Mouse (Mus musculus) liver, embryonic 14.5 days (tissue): ENCODE data around the gene Map2. TPM values are rescaled to one million over a fixed set of nuclear protein-coding genes. Genes with fewer than 3 reads are reported as not detected.

Source experiments
- ATAC-seq: fragments of 200-750 bp; cut with Nextera tagmentation; 2 replicates; pipeline ENCODE4 v1.8.0; 2017; ENCODE audit warnings: moderate number of reproducible peaks, mild to moderate bottlenecking, moderate library complexity; ENCODE audit not compliant: insufficient read depth
- DNase-seq, 3 experiments: peaks; one replicate each; pipeline ENCODE4 v3.0.0-alpha.2; 2012 to 2013; ENCODE audit warnings: low read depth in 3 of 3, low spot score in 3 of 3
- H3K27ac ChIP-seq: fragments of 300-500 bp; sonication (generic); 2 replicates; pipeline ENCODE4 v1.5.1; 2014; ENCODE audit warnings: moderate library complexity, mild to moderate bottlenecking, control low read depth, inconsistent platforms
- H3K27me3 ChIP-seq: fragments of 300-500 bp; sonication (generic); 2 replicates; pipeline ENCODE4 v1.6.1; 2014; ENCODE audit warnings: mild to moderate bottlenecking, low read length, moderate library complexity; ENCODE audit not compliant: control insufficient read depth, insufficient read depth
- H3K36me3 ChIP-seq: fragments of 300-500 bp; sonication (generic); replicated peaks from 2 replicates; pipeline ENCODE4 v1.6.1; 2014; ENCODE audit warnings: low read depth; ENCODE audit not compliant: control insufficient read depth, insufficient read depth
- H3K4me1 ChIP-seq, 2 experiments: fragments of 200-500 bp in 1 of 2; fragments of 300-500 bp in 1 of 2; sonication (generic) in 1 of 2; replicated peaks; 2 replicates each; pipeline ENCODE4 v1.6.1; 2012 to 2014; ENCODE audit warnings: antibody characterized with exemption in 1 of 2, inconsistent platforms in 1 of 2, low read length in 1 of 2; ENCODE audit not compliant: control insufficient read depth in 2 of 2, insufficient read depth in 2 of 2
- H3K4me2 ChIP-seq: fragments of 300-500 bp; sonication (generic); 2 replicates; pipeline ENCODE4 v1.6.1; 2014; ENCODE audit warnings: low read depth, mild to moderate bottlenecking, control low read depth, moderate library complexity
- H3K4me3 ChIP-seq, 2 experiments: fragments of 200-500 bp in 1 of 2; fragments of 300-500 bp in 1 of 2; sonication (generic) in 1 of 2; 2 replicates each; pipeline ENCODE4 v1.5.1; 2012 to 2014; ENCODE audit warnings: low read depth in 2 of 2, low read length in 2 of 2, mild to moderate bottlenecking in 2 of 2, control low read depth in 1 of 2, inconsistent platforms in 1 of 2, moderate library complexity in 1 of 2; ENCODE audit not compliant: insufficient read depth in 1 of 2
- H3K9ac ChIP-seq: fragments of 300-500 bp; sonication (generic); replicated peaks from 2 replicates; pipeline ENCODE4 v1.6.1; 2014; ENCODE audit warnings: mild to moderate bottlenecking, control low read depth, moderate library complexity
- H3K9me3 ChIP-seq: fragments of 300-500 bp; sonication (generic); 2 replicates; pipeline ENCODE4 v1.6.1; 2016; ENCODE audit warnings: low read length, mixed read lengths; ENCODE audit not compliant: control insufficient read depth
- CTCF ChIP-seq: IDR thresholded peaks from 2 replicates; pipeline ENCODE4 v1.5.1; 2016; ENCODE audit warnings: antibody characterized with exemption, low read depth, control low read depth
- EP300 ChIP-seq: IDR thresholded peaks from 2 replicates; pipeline ENCODE4 v1.6.1; 2016; ENCODE audit warnings: antibody characterized with exemption, low read depth
- WGBS: fragments of 180-500 bp; shearing (Covaris S2); extraction: QIAGEN DNeasy Blood & Tissue Kit; methylation state at CpG from one replicate; pipeline ENCODE4 v1.1.7; 2014; ENCODE audit not compliant: insufficient replicate concordance; 5-methylcytosine and 5-hydroxymethylcytosine counted together
- polyA plus RNA-seq, 2 experiments: library from polyadenylated mRNA; depleted of rRNA in 1 of 2; stranded (reverse) in 1 of 2; unstranded in 1 of 2; fragments of >200 nt; fragmentation: Nextera tagmentation in 1 of 2; extraction: Ambion mirVana in 1 of 2; gene quantifications; 2 replicates each; pipeline versions ENCODE4 v1.2.1 to v1.2.3; 2012 to 2014

The Map2 gene
- polyA plus RNA-seq, 2 experiments = 0.62 to 0.64 TPM

- Histone ChIP-seq H3K4me3 (no peak overlapping the region), H3K4me2 (no peak overlapping the region), H3K27me3 (no peaks in the 10 kb centered on the region), H3K4me1 (no peaks in the 10 kb centered on the region), H3K9ac (no peak overlapping the region), H3K36me3 (no peaks in the 10 kb centered on the region), H3K9me3 (no peaks in the 10 kb centered on the region), H3K27ac (no peak overlapping the region)
- TF ChIP-seq EP300 (no peak), CTCF (no peak)
- DNase-seq (no peak), ATAC-seq (no peak)
- WGBS = 59% methylated on average over 4 of the region's 4 CpGs
Observed at GRCm38 (mm10) chr1:66221497-66221896, 46.4 kb downstream of the Map2 start.

DNA sequence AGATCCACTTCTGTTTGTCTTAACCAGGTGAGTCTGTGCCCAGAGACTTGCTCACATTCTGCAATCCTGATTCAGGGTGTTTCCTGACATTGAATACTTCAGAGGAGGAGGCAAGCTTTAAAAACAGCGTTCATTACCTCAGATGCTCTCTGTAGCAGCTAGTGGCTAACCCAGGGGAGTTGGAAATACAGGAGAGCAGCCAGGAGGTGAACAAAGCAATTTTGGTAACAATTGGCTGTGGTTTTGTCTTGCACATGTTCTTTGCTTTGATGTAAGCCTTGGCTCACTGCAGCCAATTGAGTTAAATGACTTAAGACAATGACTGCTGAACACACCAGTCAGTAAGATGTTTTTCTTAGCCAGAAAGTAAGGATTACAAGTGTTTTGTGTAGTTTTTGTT, 48.3 kb downstream of the Map2 start:
- Histone ChIP-seq H3K27ac (no peak overlapping the region), H3K36me3 (no peaks in the 10 kb centered on the region), H3K9ac (no peak overlapping the region), H3K9me3 (no peaks in the 10 kb centered on the region), H3K4me3 (no peak overlapping the region), H3K4me2 (no peak overlapping the region), H3K4me1 (no peaks in the 10 kb centered on the region), H3K27me3 (no peaks in the 10 kb centered on the region)
- DNase-seq = no peak
- no peak for TF ChIP-seq EP300
- WGBS = 40% methylated on average over 1 of the region's 1 CpGs
- no peak for ATAC-seq

- no peak for ATAC-seq
- no peaks in the 10 kb centered on the region for H3K27me3 ChIP-seq
- no peaks in the 10 kb centered on the region for H3K4me1 ChIP-seq
- no peaks in the 10 kb centered on the region for H3K9me3 ChIP-seq
- H3K4me2 ChIP-seq = no peak overlapping the region
- no peaks in the 10 kb centered on the region for H3K36me3 ChIP-seq
- no peak overlapping the region for H3K27ac ChIP-seq
- H3K4me3 ChIP-seq = no peak overlapping the region
- 50% methylated on average over 7 of the region's 7 CpGs for WGBS
- DNase-seq = no peak
- H3K9ac ChIP-seq = no peak overlapping the region
- TF ChIP-seq EP300 (no peak), CTCF (no peak)
Observed at GRCm38 (mm10) chr1:66226372-66227368, 51.6 kb downstream of the Map2 start.

DNA sequence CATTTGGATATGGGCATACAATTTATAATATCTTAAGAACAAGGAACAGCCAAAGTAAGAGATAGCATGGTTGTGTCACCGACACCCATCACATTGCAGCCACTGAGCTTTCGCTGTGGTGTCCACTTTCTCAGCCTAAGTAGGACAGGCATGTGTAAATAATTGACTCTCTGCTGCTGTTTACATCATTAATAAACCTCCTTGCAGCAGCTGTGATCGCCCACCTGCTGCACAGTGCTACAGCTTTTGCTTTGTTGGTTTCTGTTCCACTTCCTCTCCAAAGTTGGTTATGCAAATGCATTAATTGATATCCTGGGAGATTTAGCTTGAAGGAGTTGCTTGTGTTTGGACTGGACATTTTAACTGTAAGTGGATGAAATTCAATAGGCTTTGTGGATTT, 53.1 kb downstream of the Map2 start:
- Histone ChIP-seq H3K9ac (no peak overlapping the region), H3K4me3 (no peak overlapping the region), H3K27ac (no peak overlapping the region), H3K9me3 (no peaks in the 10 kb centered on the region), H3K36me3 (no peaks in the 10 kb centered on the region), H3K4me1 (no peaks in the 10 kb centered on the region), H3K4me2 (no peak overlapping the region), H3K27me3 (no peaks in the 10 kb centered on the region)
- TF ChIP-seq CTCF = no peak
- no peak for TF ChIP-seq EP300
- 58% methylated on average over 3 of the region's 3 CpGs for WGBS
- no peak for ATAC-seq
- DNase-seq = no peak

GRCm38 (mm10) chr1:66230345-66230744, 55.3 kb downstream of the Map2 start:
- WGBS = 67% methylated on average over 3 of the region's 3 CpGs
- Histone ChIP-seq H3K27me3 (no peaks in the 10 kb centered on the region), H3K4me3 (no peak overlapping the region), H3K9ac (no peak overlapping the region), H3K4me2 (no peak overlapping the region), H3K27ac (no peak overlapping the region), H3K36me3 (no peaks in the 10 kb centered on the region), H3K4me1 (no peaks in the 10 kb centered on the region), H3K9me3 (no peaks in the 10 kb centered on the region)
- no peak for TF ChIP-seq EP300
- no peak for TF ChIP-seq CTCF
- no peak for DNase-seq
- ATAC-seq = no peak
